Mouse (Mus musculus) heart, embryonic 11.5 days (tissue): ENCODE results near the gene Atg13. TPM values are rescaled to one million over a fixed set of nuclear protein-coding genes. Genes with fewer than 3 reads are reported as not detected.

Experiments
- polyA plus RNA-seq: library from polyadenylated mRNA; unstranded; fragments of >200 nt; fragmentation: Nextera tagmentation; extraction: Ambion mirVana; gene quantifications from 2 replicates; pipeline ENCODE4 v1.2.1, GENCODE M21; 2014

Gene Atg13
- polyA plus RNA-seq, 1 experiment from 2014 or later, result 22.8 TPM

Other genes with a start within 250 kb of the Atg13 start
- gene Ckap5, start 183.8 kb downstream of the Atg13 start, polyA plus RNA-seq, result 62.2 and 77.6 TPM in 2 replicates
- 0.34 and 3.0 TPM in 2 replicates for gene F2, start 74.2 kb downstream of the Atg13 start, polyA plus RNA-seq
- gene Zfp408, start 60.8 kb downstream of the Atg13 start, polyA plus RNA-seq, result 5.8 and 6.2 TPM in 2 replicates
- gene Arhgap1, start 60.7 kb downstream of the Atg13 start, polyA plus RNA-seq, result 186 and 191 TPM in 2 replicates
- 10.3 and 12.5 TPM in 2 replicates for gene Harbi1, start 276 bp upstream of the Atg13 start, polyA plus RNA-seq
- gene Ambra1, start 19.6 kb upstream of the Atg13 start, polyA plus RNA-seq, result 12.1 and 12.9 TPM in 2 replicates
- not detected in 2 replicates for gene Chrm4, start 216.7 kb upstream of the Atg13 start, polyA plus RNA-seq
- 842 and 965 TPM in 2 replicates for gene Mdk, start 221.7 kb upstream of the Atg13 start, polyA plus RNA-seq
- gene Gm9821, start 235.1 kb upstream of the Atg13 start, polyA plus RNA-seq, result 1.8 and 2.8 TPM in 2 replicates